In genomic region chr17:54727660-54728059, GRCm38 (mm10) we compare ENCODE assay signal across 15 mouse cellular contexts.
"Had no signal": no experiment of that assay in that cellular context is flagged by ENCODE, and none has a peak within 500 bp of the region (broad histone marks: within the 10 kb centered on the region; RNA-seq: fewer than 3 reads in every experiment).

No protein-coding gene starts in this region.

- H3K27me3 ChIP-seq: kidney, embryonic 15.5 days; limb, embryonic 13.5 days; midbrain, embryonic 15.5 days; neural tube, embryonic 13.5 days; stomach, embryonic 15.5 days had no signal

- ATAC-seq: lung, postnatal 0 days; midbrain, embryonic 15.5 days had no signal

- H3K4me2 ChIP-seq: kidney, embryonic 15.5 days; limb, embryonic 13.5 days; midbrain, embryonic 11.5 days; midbrain, embryonic 15.5 days; neural tube, embryonic 13.5 days; stomach, embryonic 15.5 days had no signal

- H3K4me1 ChIP-seq: kidney, embryonic 15.5 days; limb, embryonic 13.5 days; midbrain, embryonic 15.5 days; neural tube, embryonic 13.5 days; stomach, embryonic 15.5 days had no signal

- DNase-seq: kidney, adult 2 months; kidney, postnatal 14 days; layer of hippocampus, postnatal 36 days; lung, adult 2 months; lung, postnatal 36 days; right cerebral cortex, postnatal 14 days; thymus, postnatal 36 days had no signal

- H3K9me3 ChIP-seq: kidney, embryonic 15.5 days; limb, embryonic 13.5 days; midbrain, embryonic 15.5 days; neural tube, embryonic 13.5 days; stomach, embryonic 15.5 days had no signal

- H3K27ac ChIP-seq: kidney, embryonic 15.5 days; limb, embryonic 13.5 days; liver, embryonic 14.5 days; midbrain, embryonic 15.5 days; neural tube, embryonic 13.5 days; stomach, embryonic 15.5 days had no signal

- H3K9ac ChIP-seq: kidney, embryonic 15.5 days; limb, embryonic 13.5 days; liver, embryonic 14.5 days; midbrain, embryonic 15.5 days; neural tube, embryonic 13.5 days; stomach, embryonic 15.5 days had no signal

- H3K4me3 ChIP-seq: kidney, embryonic 15.5 days; limb, embryonic 13.5 days; midbrain, embryonic 15.5 days; neural tube, embryonic 13.5 days; stomach, embryonic 15.5 days had no signal

- H3K36me3 ChIP-seq: kidney, embryonic 15.5 days; limb, embryonic 13.5 days; midbrain, embryonic 15.5 days; neural tube, embryonic 13.5 days; stomach, embryonic 15.5 days had no signal
